ENCODE assay signal across 8 mouse cellular contexts in the genomic region with DNA sequence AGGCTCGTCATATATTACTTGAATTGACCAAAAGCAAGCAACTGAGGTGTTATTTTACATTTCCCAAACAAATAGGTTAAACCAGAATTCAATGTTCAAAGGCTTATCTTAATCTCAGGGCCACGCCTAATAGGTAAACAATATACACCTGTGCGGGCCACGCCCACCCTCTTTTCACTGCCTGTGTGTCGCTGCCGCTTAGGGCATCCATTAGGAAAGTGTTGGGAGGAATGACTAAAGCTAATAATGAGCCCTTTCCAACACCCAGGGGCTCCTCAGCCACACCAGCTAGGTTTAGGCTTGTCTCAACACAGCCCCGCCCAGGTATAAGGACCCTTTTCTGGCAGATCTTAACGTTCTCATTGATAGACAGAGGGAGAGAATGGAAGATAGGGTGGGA.
DNase-seq lines count a peak whose midpoint lies in the region; ATAC-seq and TF ChIP-seq lines count a peak whose summit lies in the region.

No protein-coding gene starts in this region.

- DNase-seq in gastrocnemius, adult 2 months: no peak
- no peak for DNase-seq in gastrocnemius, postnatal 25 days
- no peak for DNase-seq in hindbrain, embryonic 14.5 days (ENCODE audit: low spot score)
- DNase-seq in lung, postnatal 0 days (ENCODE audit: low spot score): peak; percentile 76
- no peak for DNase-seq in adipocyte (ENCODE audit: low spot score)
- DNase-seq in gastrocnemius, postnatal 14 days: no peak
- DNase-seq in c-Kit-positive CD71-positive TER-119-positive erythroid progenitor cells, embryonic 14.5 days (ENCODE audit: low spot score): no peak

- H3K27me3 ChIP-seq in hindbrain, embryonic 14.5 days (ENCODE audit: control insufficient read depth, insufficient read depth, low read length): peaks cover 11% of the 10 kb centered on the region; the same call in 1 of the 2 replicates
- no peaks in the 10 kb centered on the region for H3K27me3 ChIP-seq in lung, postnatal 0 days (replicated peaks; ENCODE audit: insufficient read depth, low read length)

- H3K36me3 ChIP-seq in hindbrain, embryonic 14.5 days (replicated peaks; ENCODE audit: control insufficient read depth, insufficient read depth): no peaks in the 10 kb centered on the region
- no peaks in the 10 kb centered on the region for H3K36me3 ChIP-seq in lung, postnatal 0 days (ENCODE audit: insufficient read depth, low read length)

- TF ChIP-seq CTCF in gastrocnemius, adult 2 months (IDR thresholded peaks at IDR 0.05): no peak
- no peak for TF ChIP-seq CTCF in cortical plate, adult 2 months (IDR thresholded peaks at IDR 0.05; ENCODE audit: extremely low read depth, insufficient read depth, low read length)
- TF ChIP-seq CTCF in lung, postnatal 0 days (IDR thresholded peaks at IDR 0.05): no peak

- peak overlapping the region; percentile 63; the same call in 1 of the 2 replicates for H3K9ac ChIP-seq in hindbrain, embryonic 14.5 days
- H3K9ac ChIP-seq in lung, postnatal 0 days (replicated peaks; ENCODE audit: low read depth): peak overlapping the region; percentile 10

- 43% methylated on average over 8 of the region's 8 CpGs for WGBS in hindbrain, embryonic 14.5 days
- WGBS in lung, postnatal 0 days: 29% methylated on average over 8 of the region's 8 CpGs

- H3K27ac ChIP-seq in gastrocnemius, adult 2 months: peak overlapping the region; percentile 78
- H3K27ac ChIP-seq in cortical plate, adult 2 months (ENCODE audit: insufficient read depth, low read length): no peak overlapping the region
- H3K27ac ChIP-seq in hindbrain, embryonic 14.5 days: peak overlapping the region; percentile 73
- peak overlapping the region; percentile 74 for H3K27ac ChIP-seq in lung, postnatal 0 days (ENCODE audit: low read length)

- no peak for TF ChIP-seq POLR2A in cortical plate, adult 2 months (IDR thresholded peaks at IDR 0.05; ENCODE audit: extremely low read depth, insufficient read depth, low read length)

- peak overlapping the region; percentile 69 for H3K4me3 ChIP-seq in gastrocnemius, adult 2 months
- peak overlapping the region; percentile 38; the same call in 1 of the 2 replicates for H3K4me3 ChIP-seq in cortical plate, adult 2 months (ENCODE audit: insufficient read depth, low read length)
- H3K4me3 ChIP-seq in hindbrain, embryonic 14.5 days (replicated peaks; ENCODE audit: low read length): peak overlapping the region; percentile 43
- H3K4me3 ChIP-seq in lung, postnatal 0 days (ENCODE audit: low read depth, low read length): peak overlapping the region; percentile 42

- intact Hi-C loops in gastrocnemius, adult 2 months (cut with DNase I): loop anchor here (5.0 kb wide), 1 partner anchor 66 kb away; no protein-coding TSS in a partner anchor
- intact Hi-C loops in gastrocnemius, postnatal 14 days (cut with DNase I; ENCODE audit: low total_unique reads): no loop called here

- peaks cover 11% of the 10 kb centered on the region for H3K4me1 ChIP-seq in cortical plate, adult 2 months (ENCODE audit: control insufficient read depth, insufficient read depth, low read length)
- peaks cover 38% of the 10 kb centered on the region for H3K4me1 ChIP-seq in hindbrain, embryonic 14.5 days (replicated peaks; ENCODE audit: control insufficient read depth, insufficient read depth, low read length)
- peaks cover 31% of the 10 kb centered on the region for H3K4me1 ChIP-seq in lung, postnatal 0 days (ENCODE audit: insufficient read depth, low read depth, low read length)

- no peak for ATAC-seq in hindbrain, embryonic 14.5 days (ENCODE audit: low FRiP score)
- no peak for ATAC-seq in lung, postnatal 0 days

- no peaks in the 10 kb centered on the region for H3K9me3 ChIP-seq in hindbrain, embryonic 14.5 days (ENCODE audit: control insufficient read depth, low read length)
- H3K9me3 ChIP-seq in lung, postnatal 0 days (ENCODE audit: low read length): no peaks in the 10 kb centered on the region

- no peak for TF ChIP-seq EP300 in lung, postnatal 0 days (IDR thresholded peaks at IDR 0.05)

- H3K4me2 ChIP-seq in hindbrain, embryonic 14.5 days (replicated peaks): peak overlapping the region; percentile 88
- peak overlapping the region; percentile 59 for H3K4me2 ChIP-seq in lung, postnatal 0 days (replicated peaks; ENCODE audit: low read depth, low read length)
